Mouse (Mus musculus): Measurements from ENCODE around the gene Acsl1.

Gene Acsl1

GRCm38 (mm10) chr8:46470792-46471781 lies at the start of gene Acsl1:
Gene Acsl1 (plus strand): TSS chr8:46471037.
- DNase-seq (ENCODE audit: low read depth): peak; percentile 99

- DNase-seq (ENCODE audit: low read depth): no peak
Measured at GRCm38 (mm10) chr8:46421515-46421914, 49.3 kb upstream of the Acsl1 start.

- no peak for DNase-seq (ENCODE audit: low read depth)
Measured at GRCm38 (mm10) chr8:46427940-46428339, 42.9 kb upstream of the Acsl1 start.

- no peak for DNase-seq (ENCODE audit: low read depth)
Measured at GRCm38 (mm10) chr8:46429871-46430270, 41.0 kb upstream of the Acsl1 start.

- DNase-seq (ENCODE audit: low read depth): no peak
Measured at GRCm38 (mm10) chr8:46431921-46432320, 38.9 kb upstream of the Acsl1 start.

- DNase-seq (ENCODE audit: low read depth): no peak
Measured at GRCm38 (mm10) chr8:46432581-46432980, 38.3 kb upstream of the Acsl1 start.

- no peak for DNase-seq (ENCODE audit: low read depth)
Measured at GRCm38 (mm10) chr8:46433656-46434055, 37.2 kb upstream of the Acsl1 start.

GRCm38 (mm10) chr8:46438491-46438890 lies 32.3 kb upstream of the Acsl1 start:
- DNase-seq (ENCODE audit: low read depth): no peak

GRCm38 (mm10) chr8:46445964-46446915 lies 24.6 kb upstream of the Acsl1 start:
- DNase-seq (ENCODE audit: low read depth): peak; percentile 50

- no peak for DNase-seq (ENCODE audit: low read depth)
Measured at GRCm38 (mm10) chr8:46447334-46447733, 23.5 kb upstream of the Acsl1 start.

- DNase-seq (ENCODE audit: low read depth): no peak
Measured at GRCm38 (mm10) chr8:46448606-46449005, 22.2 kb upstream of the Acsl1 start.

GRCm38 (mm10) chr8:46449063-46449462 lies 21.8 kb upstream of the Acsl1 start:
- no peak for DNase-seq (ENCODE audit: low read depth)

- no peak for DNase-seq (ENCODE audit: low read depth)
Measured at GRCm38 (mm10) chr8:46449723-46450251, 21.1 kb upstream of the Acsl1 start.

- no peak for DNase-seq (ENCODE audit: low read depth)
Measured at GRCm38 (mm10) chr8:46458215-46458811, 12.5 kb upstream of the Acsl1 start.

GRCm38 (mm10) chr8:46468400-46468799 lies 2.4 kb upstream of the Acsl1 start:
- peak; percentile 49 for DNase-seq (ENCODE audit: low read depth)

- DNase-seq (ENCODE audit: low read depth): peak; percentile 38
Measured at GRCm38 (mm10) chr8:46469071-46469769, 1.6 kb upstream of the Acsl1 start.

GRCm38 (mm10) chr8:46470091-46470791 lies 596 bp upstream of the Acsl1 start:
- no peak for DNase-seq (ENCODE audit: low read depth)

GRCm38 (mm10) chr8:46471926-46472485 lies 1.2 kb downstream of the Acsl1 start:
- DNase-seq (ENCODE audit: low read depth): peak; percentile 62

GRCm38 (mm10) chr8:46474120-46474519 lies 3.3 kb downstream of the Acsl1 start:
- no peak for DNase-seq (ENCODE audit: low read depth)

- no peak for DNase-seq (ENCODE audit: low read depth)
Measured at GRCm38 (mm10) chr8:46474634-46475033, 3.8 kb downstream of the Acsl1 start.

Measured in 416B (cell line).